Mouse (Mus musculus) embryonic facial prominence, embryonic 14.5 days (tissue): ENCODE measurements around the gene Galr2. TPM values are rescaled to one million over a fixed set of nuclear protein-coding genes. Genes with fewer than 3 reads are reported as not detected.
A peak's percentile ranks its signal among the peaks of the same experiment; 100 is the strongest.

Experiments
- ATAC-seq: fragments of 200-750 bp; cut with Nextera tagmentation; 2 replicates; pipeline ENCODE4 v1.8.0; 2017; ENCODE audit warnings: low read depth, moderate number of reproducible peaks, moderate TSS enrichment
- DNase-seq: peaks from one replicate; pipeline ENCODE4 v3.0.0-alpha.2; 2015; ENCODE audit warnings: low spot score
- H3K27ac ChIP-seq: fragments of 300-500 bp; sonication (generic); replicated peaks from 2 replicates; pipeline ENCODE4 v1.5.1; 2014; ENCODE audit warnings: low read depth, mild to moderate bottlenecking, low read length, moderate library complexity
- H3K27me3 ChIP-seq: fragments of 300-500 bp; sonication (generic); replicated peaks from 2 replicates; pipeline ENCODE4 v1.6.1; 2014; ENCODE audit warnings: low read length; ENCODE audit not compliant: control insufficient read depth, insufficient read depth
- H3K36me3 ChIP-seq: fragments of 300-500 bp; sonication (generic); 2 replicates; pipeline ENCODE4 v1.6.1; 2014; ENCODE audit warnings: low read length, mixed read lengths; ENCODE audit not compliant: control insufficient read depth, insufficient read depth
- H3K4me1 ChIP-seq: fragments of 300-500 bp; sonication (generic); 2 replicates; pipeline ENCODE4 v1.6.1; 2014; ENCODE audit warnings: antibody characterized with exemption, low read length; ENCODE audit not compliant: control insufficient read depth, insufficient read depth
- H3K4me2 ChIP-seq: fragments of 300-500 bp; sonication (generic); 2 replicates; pipeline ENCODE4 v1.6.1; 2014; ENCODE audit warnings: low read depth, mild to moderate bottlenecking, low read length, moderate library complexity, mixed read lengths
- H3K4me3 ChIP-seq: fragments of 300-500 bp; sonication (generic); 2 replicates; pipeline ENCODE4 v1.5.1; 2014; ENCODE audit warnings: low read depth, mild to moderate bottlenecking, low read length
- H3K9ac ChIP-seq: fragments of 300-500 bp; sonication (generic); 2 replicates; pipeline ENCODE4 v1.6.1; 2014; ENCODE audit warnings: low read depth, mild to moderate bottlenecking, low read length, moderate library complexity, mixed read lengths
- H3K9me3 ChIP-seq: fragments of 300-500 bp; sonication (generic); 2 replicates; pipeline ENCODE4 v1.6.1; 2016; ENCODE audit warnings: low read length; ENCODE audit not compliant: control insufficient read depth
- WGBS: fragments of 180-500 bp; shearing (Covaris S2); extraction: QIAGEN DNeasy Blood & Tissue Kit; methylation state at CpG from one replicate; pipeline ENCODE4 v1.1.7; 2014; 5-methylcytosine and 5-hydroxymethylcytosine counted together
- polyA plus RNA-seq: library from polyadenylated mRNA; unstranded; fragments of >200 nt; fragmentation: Nextera tagmentation; extraction: Ambion mirVana; gene quantifications from 2 replicates; pipeline ENCODE4 v1.2.1, GENCODE M21; 2014

Galr2 gene
- polyA plus RNA-seq = 0.29 and 0.60 TPM in 2 replicates

DNA sequence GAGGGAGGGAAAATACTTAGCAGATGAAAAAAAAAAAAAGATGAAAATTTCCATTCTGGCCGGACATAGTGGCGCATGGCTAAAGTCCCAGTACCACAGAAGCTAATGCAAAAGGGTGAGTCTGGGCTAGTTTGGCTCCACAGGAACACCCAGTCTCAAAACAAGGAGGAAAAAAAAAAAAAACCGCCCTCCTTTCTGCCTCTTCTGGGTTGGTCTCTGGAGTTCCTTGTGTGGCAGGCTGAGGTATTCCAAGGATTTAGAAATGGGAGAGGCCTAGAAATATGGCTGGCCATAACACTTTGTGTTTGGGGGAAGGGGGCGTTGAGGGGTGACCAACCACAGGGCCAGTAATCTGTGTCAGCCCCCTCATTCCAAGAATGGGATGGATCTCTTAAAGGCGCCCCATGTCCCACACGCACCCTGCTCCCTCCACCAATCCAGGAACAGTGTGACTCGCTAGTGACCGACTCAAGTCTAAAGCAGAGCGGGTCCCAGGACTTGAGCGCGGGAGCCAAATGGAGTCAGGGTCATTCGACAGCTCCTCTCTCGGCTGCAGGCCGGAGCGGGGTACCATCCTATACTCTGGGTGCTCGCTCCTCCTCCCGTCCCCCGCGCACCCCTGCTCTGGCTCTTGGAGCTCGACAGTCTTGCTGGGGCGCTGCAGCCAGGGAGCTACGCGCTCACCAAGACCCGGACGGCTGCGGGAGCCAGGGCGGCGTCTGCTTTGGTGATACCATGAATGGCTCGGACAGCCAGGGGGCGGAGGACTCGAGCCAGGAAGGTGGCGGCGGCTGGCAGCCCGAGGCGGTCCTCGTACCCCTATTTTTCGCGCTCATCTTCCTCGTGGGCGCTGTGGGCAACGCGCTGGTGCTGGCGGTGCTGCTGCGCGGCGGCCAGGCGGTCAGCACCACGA lies at the start of gene Galr2:
TSS of gene Galr2 (plus strand) at position 189 of the 913 bp plus-strand sequence.
- Histone ChIP-seq H3K9ac (peak within 1 kb of the TSS; percentile 54), H3K27ac (no peak within 1 kb of the TSS)

DNA sequence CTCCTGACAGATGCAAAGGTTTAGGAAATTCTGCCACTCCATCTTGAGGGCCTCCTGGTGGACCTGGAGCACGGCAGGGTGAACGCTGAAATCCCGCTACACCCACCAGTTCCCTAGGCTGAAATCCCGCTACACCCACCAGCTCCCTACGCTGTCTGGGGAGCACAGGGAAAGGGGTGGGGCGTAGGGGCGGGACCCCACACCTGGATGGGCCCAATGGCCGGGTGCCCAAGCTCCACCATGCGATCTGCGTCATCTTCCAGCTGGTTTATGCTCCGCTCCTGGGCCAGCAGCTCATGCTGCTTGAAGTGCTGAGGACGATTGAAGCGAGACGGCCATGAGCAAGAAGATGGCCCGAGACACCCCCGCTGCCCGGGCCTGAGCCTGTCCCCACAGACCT lies 48.3 kb upstream of the Galr2 start:
- no peak; the same call in 1 of the 2 replicates for ATAC-seq
- H3K27me3 ChIP-seq = 0 out of 2 replicates have a peak, but pooled peaks cover 3% of the 10 kb centered on the region
- H3K9ac ChIP-seq = peak overlapping the region; percentile 30; the same call in 1 of the 2 replicates
- H3K36me3 ChIP-seq = no peaks in the 10 kb centered on the region
- H3K4me2 ChIP-seq = peak overlapping the region; percentile 24
- 0 out of 2 replicates have a peak overlapping the region, but pooled peaks have one; percentile 6 for H3K4me3 ChIP-seq
- no peaks in the 10 kb centered on the region for H3K9me3 ChIP-seq
- H3K4me1 ChIP-seq = no peaks in the 10 kb centered on the region
- DNase-seq = no peak
- no peak overlapping the region for H3K27ac ChIP-seq
- 37% methylated on average over 12 of the region's 17 CpGs for WGBS

More for the DNA sequence above, at the start of gene Galr2:
- Histone ChIP-seq H3K27me3 (peaks cover 60% of the 10 kb centered on the region), H3K9me3 (no peaks in the 10 kb centered on the region), H3K36me3 (no peaks in the 10 kb centered on the region), H3K4me3 (peak within 1 kb of the TSS; percentile 31), H3K4me1 (peaks cover 16% of the 10 kb centered on the region), H3K4me2 (peak within 1 kb of the TSS; percentile 57)
- DNase-seq (no peak), ATAC-seq (no peak)
- whole genome bisulfite sequencing = 7% methylated on average over 42 of the region's 48 CpGs

DNA sequence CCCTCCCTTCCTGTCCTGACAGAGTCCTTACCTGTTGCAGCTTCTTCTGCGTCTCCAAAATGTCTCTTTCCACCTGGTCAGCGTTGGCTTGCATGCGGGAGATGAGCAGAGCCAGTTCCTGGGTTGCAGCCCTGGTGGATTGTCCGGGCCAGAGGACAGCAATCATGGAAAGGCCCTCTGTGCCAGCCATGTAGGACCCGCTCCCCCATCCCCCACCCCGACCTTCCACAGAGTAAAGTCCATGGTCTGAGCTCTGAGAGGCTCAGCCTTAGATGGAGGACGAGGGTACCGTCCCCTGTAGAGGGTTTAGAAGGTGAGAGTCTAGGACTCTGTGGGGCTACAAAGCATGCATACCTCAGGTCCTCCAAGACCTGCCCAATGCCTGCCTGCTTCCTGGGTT lies 45.8 kb upstream of the Galr2 start:
- Histone ChIP-seq H3K27me3 (peaks cover 17% of the 10 kb centered on the region), H3K9me3 (no peaks in the 10 kb centered on the region), H3K27ac (no peak overlapping the region), H3K36me3 (no peaks in the 10 kb centered on the region), H3K9ac (no peak overlapping the region), H3K4me1 (no peaks in the 10 kb centered on the region), H3K4me3 (no peak overlapping the region), H3K4me2 (no peak overlapping the region)
- ATAC-seq (no peak), DNase-seq (no peak)
- 86% methylated on average over 8 of the region's 8 CpGs for WGBS

DNA sequence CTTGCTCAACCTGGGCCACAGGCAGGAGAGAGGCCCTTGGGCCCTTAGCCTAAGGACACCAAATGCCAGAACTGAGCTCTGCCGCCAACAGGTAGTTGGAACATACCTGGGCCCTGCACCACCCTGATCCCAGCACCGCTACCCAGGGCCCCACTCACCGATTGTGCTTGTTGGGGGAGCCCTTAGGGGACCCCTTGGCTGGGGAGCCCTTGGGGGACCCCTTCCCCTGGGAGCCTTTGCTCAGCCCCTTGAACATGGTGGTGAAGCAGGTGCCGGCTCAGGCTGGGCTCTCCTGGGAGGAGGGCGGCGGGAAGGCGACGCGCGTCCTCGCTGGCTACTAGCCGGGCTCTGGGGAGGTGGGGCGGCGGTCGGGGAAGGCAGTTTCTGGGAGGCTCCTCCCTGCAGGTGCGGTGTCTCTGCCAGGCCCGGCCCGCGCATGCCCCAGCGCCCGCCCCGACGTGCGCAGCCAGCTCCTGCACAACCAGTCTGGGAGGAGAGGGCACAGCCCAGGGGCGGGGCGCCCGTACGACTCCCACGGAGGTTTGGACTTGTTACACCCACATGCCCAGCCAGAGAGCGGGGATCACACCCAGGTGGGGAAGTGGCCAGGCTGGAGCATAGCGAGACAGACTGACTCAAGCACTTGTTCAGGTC lies 42.9 kb upstream of the Galr2 start, which contains the start of gene Evpl:
TSS of gene Evpl (minus strand) at position 336 of the 654 bp plus-strand sequence.
- Histone ChIP-seq H3K36me3 (no peaks in the 10 kb centered on the region), H3K27me3 (peaks cover 17% of the 10 kb centered on the region), H3K4me1 (no peaks in the 10 kb centered on the region), H3K9me3 (no peaks in the 10 kb centered on the region), H3K4me3 (peak within 1 kb of the TSS; percentile 28), H3K4me2 (peak within 1 kb of the TSS; percentile 43), H3K27ac (no peak within 1 kb of the TSS), H3K9ac (peak within 1 kb of the TSS; percentile 45)
- peak; percentile 85 for DNase-seq
- WGBS = 12% methylated on average over 26 of the region's 31 CpGs
- peak; percentile 92 for ATAC-seq

GRCm38 (mm10) chr11:116239797-116240196 lies 40.9 kb upstream of the Galr2 start:
- Histone ChIP-seq H3K9ac (0 out of 2 replicates have a peak overlapping the region, but pooled peaks have one; percentile 5), H3K9me3 (no peaks in the 10 kb centered on the region), H3K27ac (no peak overlapping the region), H3K4me3 (no peak overlapping the region), H3K4me1 (no peaks in the 10 kb centered on the region), H3K36me3 (peaks cover 18% of the 10 kb centered on the region), H3K27me3 (peaks cover 17% of the 10 kb centered on the region), H3K4me2 (no peak overlapping the region)
- ATAC-seq (no peak), DNase-seq (no peak)
- 18% methylated on average over 7 of the region's 7 CpGs for WGBS

DNA sequence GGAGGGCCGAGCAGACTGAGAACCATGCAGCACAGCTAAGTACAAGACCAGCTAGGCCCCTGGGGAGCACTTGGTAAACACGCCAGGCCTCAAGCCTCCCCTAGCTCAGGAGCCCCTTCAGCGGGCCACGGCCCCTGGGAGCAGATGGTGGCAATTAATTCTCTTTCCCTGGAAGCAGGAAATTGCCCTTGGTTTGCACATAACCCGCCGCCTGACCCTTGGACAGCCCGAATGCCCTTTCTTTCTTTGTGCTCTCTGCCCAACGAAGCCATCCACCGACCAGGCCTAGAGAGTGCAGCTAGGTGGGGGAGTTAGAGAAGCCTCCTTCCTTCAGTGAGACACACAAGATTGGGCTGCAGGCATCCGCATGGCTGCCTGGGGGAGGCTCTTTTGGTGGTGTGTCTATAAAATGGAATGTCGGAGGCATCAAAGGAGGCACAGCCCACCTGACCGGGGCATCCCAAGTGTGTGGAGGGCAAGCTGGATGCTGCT lies 38.9 kb upstream of the Galr2 start:
- H3K9me3 ChIP-seq = no peaks in the 10 kb centered on the region
- no peak overlapping the region for H3K4me3 ChIP-seq
- no peak overlapping the region for H3K4me2 ChIP-seq
- peaks cover 17% of the 10 kb centered on the region for H3K27me3 ChIP-seq
- H3K4me1 ChIP-seq = no peaks in the 10 kb centered on the region
- ATAC-seq (no peak), DNase-seq (no peak)
- no peak overlapping the region for H3K27ac ChIP-seq
- H3K36me3 ChIP-seq = peaks cover 38% of the 10 kb centered on the region
- 25% methylated on average over 12 of the region's 12 CpGs for WGBS
- H3K9ac ChIP-seq = 0 out of 2 replicates have a peak overlapping the region, but pooled peaks have one; percentile 8

- Histone ChIP-seq H3K9ac (no peak overlapping the region), H3K9me3 (no peaks in the 10 kb centered on the region), H3K4me3 (no peak overlapping the region), H3K27me3 (no peaks in the 10 kb centered on the region), H3K36me3 (peaks cover 66% of the 10 kb centered on the region), H3K4me2 (no peak overlapping the region), H3K4me1 (no peaks in the 10 kb centered on the region), H3K27ac (no peak overlapping the region)
- no peak for ATAC-seq
- 78% methylated on average over 8 of the region's 8 CpGs for WGBS
- no peak for DNase-seq
These were observed 36.2 kb upstream of the Galr2 start for GRCm38 (mm10) chr11:116244580-116244979.

GRCm38 (mm10) chr11:116245616-116246015 lies 35.1 kb upstream of the Galr2 start:
- Histone ChIP-seq H3K36me3 (peaks cover 76% of the 10 kb centered on the region), H3K27me3 (no peaks in the 10 kb centered on the region), H3K4me2 (no peak overlapping the region), H3K4me1 (no peaks in the 10 kb centered on the region), H3K27ac (no peak overlapping the region), H3K9ac (no peak overlapping the region), H3K4me3 (no peak overlapping the region), H3K9me3 (no peaks in the 10 kb centered on the region)
- 80% methylated on average over 6 of the region's 6 CpGs for WGBS
- DNase-seq = no peak
- no peak for ATAC-seq
